Mouse (Mus musculus) liver, adult 10 weeks (tissue): ENCODE measurements around the gene Tpx2. TPM values are rescaled to one million over a fixed set of nuclear protein-coding genes. Genes with fewer than 3 reads are reported as not detected.

Source experiments
- polyA plus RNA-seq: library from polyadenylated mRNA; stranded (reverse); fragments of 350-450 nt; fragmentation: Illumina TruSeq; extraction: RNeasy Lipid Tissue Mini Kit (QIAGEN cat#74804); gene quantifications from one replicate; pipeline ENCODE4 v1.2.3, GENCODE M21; 2014; ENCODE audit warnings: low read depth, low replicate concordance

Tpx2 gene
- polyA plus RNA-seq = 0.37 TPM

GRCm38 (mm10) chr2:152847815-152848302, at the start of gene Tpx2:
Gene Tpx2 (plus strand): TSS chr2:152847964.

GRCm38 (mm10) chr2:152831019-152831878, 16.5 kb upstream of the Tpx2 start, which contains the start of gene Bcl2l1:
Gene Bcl2l1 (minus strand): TSS chr2:152831728.

GRCm38 (mm10) chr2:152911031-152911430, 63.3 kb downstream of the Tpx2 start, which contains the start of gene Mylk2:
Gene Mylk2 (plus strand): TSS chr2:152911352.

GRCm38 (mm10) chr2:152933048-152933447, 85.3 kb downstream of the Tpx2 start, which contains the start of gene Foxs1:
Gene Foxs1 (minus strand): TSS chr2:152933208.

Other genes starting within 250 kb of the Tpx2 start
- gene Defb45, start 248.6 kb upstream of the Tpx2 start, polyA plus RNA-seq = not detected
- gene Defb36, start 243.6 kb upstream of the Tpx2 start, polyA plus RNA-seq = not detected
- not detected for gene Defb25, start 224.9 kb upstream of the Tpx2 start, polyA plus RNA-seq
- gene Rem1, start 221.0 kb upstream of the Tpx2 start, polyA plus RNA-seq = not detected
- 35.5 TPM for gene H13, start 178.5 kb upstream of the Tpx2 start, polyA plus RNA-seq
- 6.6 TPM for gene Mcts2, start 160.9 kb upstream of the Tpx2 start, polyA plus RNA-seq
- 8.1 TPM for gene Id1, start 111.7 kb upstream of the Tpx2 start, polyA plus RNA-seq
- not detected for gene Cox4i2, start 93.8 kb upstream of the Tpx2 start, polyA plus RNA-seq
- 12.8 TPM for gene Bcl2l1, start 16.2 kb upstream of the Tpx2 start, polyA plus RNA-seq
- not detected for gene Mylk2, start 63.4 kb downstream of the Tpx2 start, polyA plus RNA-seq
- gene Foxs1, start 85.2 kb downstream of the Tpx2 start, polyA plus RNA-seq = not detected
- not detected for gene Dusp15, start 103.7 kb downstream of the Tpx2 start, polyA plus RNA-seq
- not detected for gene Ttll9, start 114.5 kb downstream of the Tpx2 start, polyA plus RNA-seq
- 26.6 TPM for gene Pdrg1, start 167.5 kb downstream of the Tpx2 start, polyA plus RNA-seq
- not detected for gene Xkr7, start 183.9 kb downstream of the Tpx2 start, polyA plus RNA-seq
- 1.2 TPM for gene Ccm2l, start 218.0 kb downstream of the Tpx2 start, polyA plus RNA-seq